8 mouse cellular contexts compared by ENCODE assay signal in the genomic region with DNA sequence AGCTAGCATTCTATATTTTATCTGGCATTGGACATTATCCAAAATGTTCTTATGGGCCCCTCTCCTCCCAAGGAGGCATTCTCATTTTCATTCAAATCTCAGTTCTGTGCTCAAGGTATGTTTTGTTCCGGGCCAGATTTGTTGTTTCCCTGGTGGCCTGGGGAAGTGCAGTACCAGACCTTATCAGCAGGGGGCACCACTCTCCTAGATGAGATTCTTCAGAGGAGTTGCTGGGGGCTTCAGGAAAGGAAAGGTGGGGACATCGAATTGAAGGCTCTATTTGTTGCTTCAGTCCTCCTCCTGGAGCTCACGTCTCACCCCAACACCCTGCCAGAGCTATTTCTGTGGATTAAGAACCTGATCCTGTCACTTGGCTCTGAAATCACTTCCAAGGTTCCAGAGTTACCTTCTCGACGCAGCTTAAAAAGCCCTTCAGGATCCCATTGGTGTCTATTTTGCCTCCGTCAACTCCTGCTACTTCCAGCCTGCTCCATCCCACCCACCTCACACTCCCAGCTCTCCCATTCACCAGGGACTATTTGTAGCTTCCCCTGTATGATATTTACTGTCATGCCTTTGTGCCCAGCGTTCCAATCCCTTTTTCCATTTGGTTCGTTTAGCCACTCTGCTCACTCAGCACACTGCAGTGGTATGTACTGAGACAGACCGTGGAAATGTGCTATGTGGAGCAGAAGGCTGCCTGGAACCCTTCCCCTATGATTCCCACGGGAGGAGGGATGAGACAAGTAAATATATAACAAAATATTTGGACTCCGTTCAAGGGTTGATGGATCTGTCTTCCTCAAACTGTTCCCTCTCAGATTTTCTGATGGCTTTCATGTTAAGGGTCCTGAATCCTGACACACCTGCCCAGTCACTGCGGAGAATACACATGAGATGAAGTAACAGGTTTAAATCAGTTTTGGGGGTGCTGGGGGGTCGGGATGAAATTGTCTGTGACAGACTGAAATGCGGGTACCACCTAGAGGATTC. TPM values are rescaled to one million over a fixed set of nuclear protein-coding genes. Genes with fewer than 3 reads are reported as not detected.
A peak's percentile ranks its signal among the peaks of the same experiment; 100 is the strongest.
DNase-seq lines count a peak whose midpoint lies in the region; ATAC-seq and TF ChIP-seq lines count a peak whose summit lies in the region.

No protein-coding gene starts in this region.

- no peaks in the 10 kb centered on the region for H3K4me1 ChIP-seq in MEL (ENCODE audit: control insufficient read depth in 1 of 2, insufficient read depth in 2 of 2, low read length in 2 of 2)
- peaks cover 10% of the 10 kb centered on the region; the same call in 1 of the 2 replicates for H3K4me1 ChIP-seq in kidney, embryonic 16.5 days (ENCODE audit: insufficient read depth, low read length)
- H3K4me1 ChIP-seq in lung, adult 2 months (ENCODE audit: control insufficient read depth, insufficient read depth, low read length), result no peaks in the 10 kb centered on the region; the same call in 1 of the 2 replicates

- TF ChIP-seq EP300 in MEL (IDR thresholded peaks at IDR 0.05; ENCODE audit: low read depth in 1 of 2, low read length in 2 of 2), result no peak

- TF ChIP-seq RAD21 in MEL (IDR thresholded peaks at IDR 0.05; ENCODE audit: low read depth, low read length), result peak; percentile 92

- TF ChIP-seq POLR2A in MEL (IDR thresholded peaks at IDR 0.05; ENCODE audit: control insufficient read depth in 1 of 2, insufficient read depth in 1 of 2, low read depth in 1 of 2, low read length in 2 of 2, poor library complexity in 1 of 2), result no peak
- TF ChIP-seq POLR2A in lung, adult 2 months (IDR thresholded peaks at IDR 0.05; ENCODE audit: borderline replicate concordance, extremely low read depth, low read depth, low read length), result no peak

- H3K9me3 ChIP-seq in MEL (replicated peaks; ENCODE audit: insufficient read depth, low read length), result no peaks in the 10 kb centered on the region
- no peaks in the 10 kb centered on the region for H3K9me3 ChIP-seq in kidney, embryonic 16.5 days (ENCODE audit: low read length)

- H3K9ac ChIP-seq in MEL (ENCODE audit: control insufficient read depth, low read depth, low read length, poor library complexity, severe bottlenecking), result no peak overlapping the region
- no peak overlapping the region for H3K9ac ChIP-seq in kidney, embryonic 16.5 days (replicated peaks; ENCODE audit: low read length)

- no peak for ATAC-seq in kidney, embryonic 16.5 days (ENCODE audit: low FRiP score, low TSS enrichment)
- no peak for ATAC-seq in activated CD4-positive, CD25-positive, alpha-beta regulatory T cell, adult 4 months

- H3K27me3 ChIP-seq in MEL (ENCODE audit: control insufficient read depth in 1 of 2, insufficient read depth in 2 of 2, low read length in 2 of 2), result peaks cover 22 to 30% of the 10 kb centered on the region in 2 experiments
- H3K27me3 ChIP-seq in kidney, embryonic 16.5 days (ENCODE audit: insufficient read depth, low read length), result no peaks in the 10 kb centered on the region

- H3K36me3 ChIP-seq in MEL (ENCODE audit: control insufficient read depth in 1 of 2, insufficient read depth in 2 of 2, low read length in 2 of 2), result no peaks in the 10 kb centered on the region
- H3K36me3 ChIP-seq in kidney, embryonic 16.5 days (ENCODE audit: insufficient read depth, low read length), result no peaks in the 10 kb centered on the region

- H3K27ac ChIP-seq in MEL (ENCODE audit: control insufficient read depth, low read depth, low read length), result no peak overlapping the region
- no peak overlapping the region for H3K27ac ChIP-seq in kidney, embryonic 16.5 days (ENCODE audit: low read length)

- TF ChIP-seq CTCF in MEL (IDR thresholded peaks at IDR 0.05 in 2 of 3, conservative IDR thresholded peaks at IDR 0.05 in 1 of 3; ENCODE audit: control insufficient read depth in 1 of 3, insufficient read depth in 1 of 3, low read depth in 2 of 3, low read length in 3 of 3, poor library complexity in 1 of 3, severe bottlenecking in 1 of 3), result peak; percentile 88 to 99 (median 94)
- peak; percentile 89 for TF ChIP-seq CTCF in lung, adult 2 months (IDR thresholded peaks at IDR 0.05; ENCODE audit: insufficient read depth, low read length)

- H3K4me2 ChIP-seq in kidney, embryonic 16.5 days (replicated peaks; ENCODE audit: low read depth, low read length), result 0 out of 2 replicates have a peak overlapping the region, but pooled peaks have one; percentile 7

- WGBS in kidney, embryonic 16.5 days, result 52% methylated on average over 14 of the region's 14 CpGs
- 44% methylated on average over 14 of the region's 14 CpGs for WGBS in lung, adult 2 months

- no peaks in the 10 kb centered on the region for H3K79me2 ChIP-seq in MEL (ENCODE audit: control insufficient read depth, insufficient read depth, low read length, poor library complexity)

- H3K4me3 ChIP-seq in MEL (ENCODE audit: control insufficient read depth in 1 of 2, insufficient read depth in 1 of 2, low read depth in 2 of 2, low read length in 2 of 2), result no peak overlapping the region
- no peak overlapping the region for H3K4me3 ChIP-seq in kidney, embryonic 16.5 days (ENCODE audit: low read length)
- H3K4me3 ChIP-seq in lung, adult 2 months (replicated peaks; ENCODE audit: extremely low read depth, low read depth, low read length), result no peak overlapping the region

- peak; percentile 88 to 90 for DNase-seq in B cell, adult 2 months
- DNase-seq in MEL (ENCODE audit: low read depth, low spot score), result peak; percentile 67
- DNase-seq in cerebellum, postnatal 10 days, result peak; percentile 93 to 97
- peak; percentile 51 to 85 for DNase-seq in frontal cortex, postnatal 14 days (ENCODE audit: low spot score in 2 of 2)
- peak; percentile 81 for DNase-seq in lung, adult 2 months
- DNase-seq in right cerebral cortex, postnatal 10 days (ENCODE audit: low spot score in 2 of 2), result peak; percentile 81 to 86

TF ChIP-seq in MEL, 35 proteins besides CTCF, POLR2A, EP300 and RAD21:
- TF ChIP-seq RCOR1 (IDR thresholded peaks at IDR 0.05; ENCODE audit: low read depth, low read length) (peak; percentile 88), SMC3 (IDR thresholded peaks at IDR 0.05; ENCODE audit: low read depth, low read length) (peak; percentile 96), ZC3H11A (IDR thresholded peaks at IDR 0.05; ENCODE audit: low read depth, low read length) (peak; percentile 90), ZNF384 (IDR thresholded peaks at IDR 0.05; ENCODE audit: low read depth, low read length) (no peak)

RNA-seq across cellular contexts. Expression of gene Slc35b1, which starts 13.6 kb away (rescaled TPM):
- 51.8 and 59.1 TPM in 2 replicates for total RNA-seq in MEL (2012; rRNA removed)
- polyA plus RNA-seq in MEL (2012; ENCODE audit: insufficient read depth in 1 of 2, insufficient read length in 2 of 2, low read depth in 1 of 2, low replicate concordance in 2 of 2, missing spikeins in 1 of 2), result 10 to 100 TPM in 1 of 2 experiments, not detected in 1; 82.4 TPM
- 99.2 and 102 TPM in 2 replicates for polyA plus RNA-seq in kidney, embryonic 16.5 days (2015; fragmentation: Nextera tagmentation; extraction: Ambion mirVana)
- polyA plus RNA-seq in lung, adult 2 months (2012; rRNA removed), result 60.6 and 80.9 TPM in 2 replicates
- 10 to 100 TPM; 64.4 to 70.1 TPM for polyA plus RNA-seq in activated CD4-positive, CD25-positive, alpha-beta regulatory T cell, adult 4 months (2017; shearing (Covaris generic))

RNA-seq across cellular contexts. Expression of gene Spop, which starts 15.7 kb away (rescaled TPM):
- 41.5 and 45.7 TPM in 2 replicates for total RNA-seq in MEL (2012; rRNA removed)
- 10 to 100 TPM in 1 of 2 experiments, not detected in 1; 84.0 TPM for polyA plus RNA-seq in MEL (2012; ENCODE audit: insufficient read depth in 1 of 2, insufficient read length in 2 of 2, low read depth in 1 of 2, low replicate concordance in 2 of 2, missing spikeins in 1 of 2)
- 141 and 155 TPM in 2 replicates for polyA plus RNA-seq in kidney, embryonic 16.5 days (2015; fragmentation: Nextera tagmentation; extraction: Ambion mirVana)
- 70.1 and 125 TPM in 2 replicates for polyA plus RNA-seq in lung, adult 2 months (2012; rRNA removed)
- 100 to 1,000 TPM; 119 to 154 TPM for polyA plus RNA-seq in activated CD4-positive, CD25-positive, alpha-beta regulatory T cell, adult 4 months (2017; shearing (Covaris generic))
